Mouse (Mus musculus): ENCODE measurements around the gene Inafm2.

The Inafm2 gene

GRCm38 (mm10) chr2:118760311-118761025 lies 14.9 kb downstream of the Inafm2 start:
- DNase-seq, result no peak

GRCm38 (mm10) chr2:118761358-118761757 lies 15.8 kb downstream of the Inafm2 start:
- no peak for DNase-seq

DNA sequence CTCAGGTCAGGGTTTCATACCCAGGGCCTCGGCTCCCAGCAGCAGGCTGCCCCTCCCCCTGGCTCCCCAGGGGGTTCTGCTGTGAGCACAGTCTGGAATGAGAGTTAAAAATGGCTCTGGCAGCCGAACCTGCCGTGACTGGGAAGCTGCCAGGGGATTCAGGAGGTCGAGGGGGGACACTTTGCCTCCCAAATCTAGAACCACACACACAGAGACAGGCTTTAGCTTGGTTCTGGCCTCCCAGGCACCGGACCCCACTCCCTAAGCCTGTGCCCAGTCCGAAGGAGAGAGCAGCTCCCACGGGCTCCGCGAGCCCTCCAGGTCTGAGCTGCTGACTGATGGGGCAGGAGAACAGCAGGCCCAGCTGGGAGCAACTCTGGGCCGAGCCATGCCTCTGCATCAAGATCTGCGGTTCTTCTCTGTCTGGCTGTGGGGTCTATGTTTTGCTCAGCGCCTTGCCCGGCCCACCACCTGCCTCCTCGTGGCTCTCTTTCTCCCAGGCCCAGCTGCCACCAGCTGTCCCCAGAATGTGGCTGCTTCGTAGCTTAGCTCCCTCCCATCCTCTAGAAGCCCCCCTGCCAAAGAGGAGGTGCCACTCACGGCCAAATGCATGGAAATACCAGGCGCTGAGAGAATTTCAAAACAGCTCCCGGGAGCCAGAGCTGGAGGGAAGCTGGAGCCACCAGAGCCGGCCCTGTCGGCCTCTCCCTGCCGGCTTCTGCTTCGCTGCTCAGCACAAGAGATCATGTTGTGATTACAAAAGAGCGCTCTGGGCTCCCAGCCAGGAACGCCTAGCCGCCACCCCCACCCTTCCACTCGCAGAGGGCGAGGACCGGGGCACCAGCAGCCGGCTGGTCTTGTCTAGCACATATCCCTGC lies 16.6 kb downstream of the Inafm2 start, which contains the start of gene Ccdc9b:
Gene Ccdc9b, minus strand, starts transcription at position 756 of the 878 bp plus-strand sequence.
- peak; percentile 96 for DNase-seq

- no peak for DNase-seq
These were observed 17.2 kb downstream of the Inafm2 start for GRCm38 (mm10) chr2:118762784-118763148.

DNA sequence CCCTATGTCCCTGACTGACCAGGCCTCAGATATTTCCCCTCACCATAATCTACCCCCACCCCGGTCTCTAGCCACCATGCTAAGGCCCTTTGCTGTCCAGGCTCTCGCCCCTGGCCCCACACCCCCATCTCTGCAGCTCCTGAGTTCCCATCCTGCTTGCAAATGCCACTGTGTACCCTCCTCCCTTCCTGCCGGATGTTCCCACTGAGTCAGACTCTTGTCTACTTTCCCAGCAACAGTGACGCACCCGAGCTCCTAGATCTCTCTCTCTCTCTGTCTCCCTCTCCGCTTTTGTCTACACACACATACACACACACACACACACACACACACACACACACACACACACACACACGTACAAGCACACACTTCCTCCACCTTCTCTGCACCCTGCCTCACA lies 17.9 kb downstream of the Inafm2 start:
- DNase-seq, result peak; percentile 62

GRCm38 (mm10) chr2:118764094-118764831 lies 18.7 kb downstream of the Inafm2 start:
- DNase-seq, result peak; percentile 62

- no peak for DNase-seq
These were observed 19.3 kb downstream of the Inafm2 start for GRCm38 (mm10) chr2:118764875-118765274.

DNA sequence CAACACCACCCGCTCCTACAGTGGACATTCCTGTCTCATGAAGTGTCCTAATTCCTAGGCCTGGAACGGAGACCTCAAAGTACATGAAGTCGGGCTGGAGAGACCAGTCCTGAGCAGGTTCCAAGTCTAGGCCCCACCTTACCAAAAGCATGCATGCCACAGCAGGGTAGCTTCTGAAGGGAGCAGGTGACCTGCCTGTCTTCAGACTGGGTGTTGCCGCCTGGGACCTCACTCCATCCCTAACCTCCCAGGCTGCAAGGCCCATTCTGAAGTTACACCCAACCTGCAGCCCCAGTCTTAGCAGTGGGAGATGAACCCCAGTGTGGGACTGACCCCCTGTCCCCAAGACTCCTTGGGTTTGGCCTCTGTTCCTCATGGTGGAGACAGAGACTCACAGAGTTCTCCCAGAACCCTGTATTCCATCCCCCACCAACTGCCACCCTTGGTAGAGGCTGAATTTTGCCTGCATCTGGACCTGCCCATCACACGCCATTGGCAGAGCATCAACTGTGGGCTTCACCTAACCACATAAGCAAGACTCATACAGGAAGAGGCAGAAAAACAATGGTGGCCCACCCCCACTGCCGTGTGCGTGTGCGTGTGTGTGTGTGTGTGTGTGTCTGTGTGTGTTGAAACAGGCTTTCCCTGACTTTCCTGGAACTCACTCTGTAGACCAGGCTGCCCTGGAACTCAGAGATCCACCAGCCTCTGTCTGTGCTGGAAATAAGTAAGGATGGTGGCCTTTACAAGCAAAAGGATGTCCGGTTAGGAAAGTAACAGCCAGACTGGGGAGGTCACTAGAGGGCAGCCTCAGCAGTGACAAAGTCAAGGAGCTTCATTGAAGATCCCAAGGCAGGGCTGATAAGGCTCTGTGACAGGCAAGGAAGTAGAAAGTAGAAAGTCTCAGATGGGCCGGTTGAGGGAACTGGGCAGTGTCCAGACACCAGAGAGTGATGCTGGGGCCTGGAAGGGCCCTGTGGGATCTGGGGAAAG lies 20.8 kb downstream of the Inafm2 start:
- DNase-seq, result no peak

DNA sequence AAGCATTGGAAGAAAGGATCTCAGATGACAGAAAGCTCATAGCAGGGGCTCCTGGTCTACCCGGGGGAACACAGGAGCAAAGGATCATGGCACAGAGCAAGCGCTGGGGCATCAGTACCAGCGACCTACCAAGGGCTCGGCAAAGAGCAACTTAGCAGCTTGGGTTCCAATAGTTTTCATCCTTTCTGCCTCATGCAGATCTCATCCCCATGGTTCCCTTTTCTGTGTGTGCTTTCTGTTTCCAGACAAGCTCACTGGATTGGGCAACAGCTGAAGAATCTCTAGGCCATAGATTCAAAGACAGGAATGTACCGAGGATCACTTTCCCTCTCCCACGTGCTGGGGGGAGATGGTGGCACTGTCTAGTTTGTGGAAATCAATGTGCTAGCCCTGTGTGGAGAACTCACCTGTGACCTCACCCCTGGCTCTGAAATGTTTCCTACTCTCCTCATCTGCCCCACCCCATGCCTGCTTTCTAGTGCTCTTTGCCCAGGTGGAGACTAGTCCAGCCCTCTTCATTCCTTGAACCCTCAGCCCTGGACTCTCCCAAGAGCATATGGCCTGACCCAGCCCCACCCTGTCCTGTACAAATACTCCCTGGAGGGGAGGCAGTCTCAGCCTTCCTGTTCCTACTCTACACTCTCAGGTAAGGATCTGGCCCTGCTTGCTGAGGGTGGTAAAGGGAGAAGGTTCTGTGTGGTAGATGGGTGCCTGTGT lies 26.8 kb downstream of the Inafm2 start, which contains the start of gene Phgr1:
Gene Phgr1, plus strand, starts transcription at position 612 of the 717 bp plus-strand sequence.
- no peak for DNase-seq

- no peak for DNase-seq
These were observed 29.0 kb downstream of the Inafm2 start for GRCm38 (mm10) chr2:118774536-118774935.

DNA sequence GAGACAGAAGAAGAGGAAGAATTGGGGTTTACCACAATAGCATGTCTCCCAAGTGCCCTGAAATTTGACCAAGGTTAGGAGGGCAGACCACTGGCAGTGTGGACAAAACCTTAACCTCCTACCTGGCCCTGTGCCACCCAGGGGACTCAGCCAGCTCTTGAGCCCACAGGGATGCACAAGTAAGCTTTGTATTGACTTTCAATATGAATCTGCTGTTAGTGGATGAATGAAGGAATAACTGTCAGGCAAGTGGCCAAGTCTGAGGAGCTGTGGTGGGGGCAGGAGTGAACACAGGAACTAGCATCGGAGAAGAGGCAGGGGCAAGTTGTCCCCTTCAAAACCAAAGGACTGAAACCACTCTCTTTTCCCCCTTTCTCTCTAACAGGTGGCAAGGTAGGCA lies 29.8 kb downstream of the Inafm2 start:
- no peak for DNase-seq

DNA sequence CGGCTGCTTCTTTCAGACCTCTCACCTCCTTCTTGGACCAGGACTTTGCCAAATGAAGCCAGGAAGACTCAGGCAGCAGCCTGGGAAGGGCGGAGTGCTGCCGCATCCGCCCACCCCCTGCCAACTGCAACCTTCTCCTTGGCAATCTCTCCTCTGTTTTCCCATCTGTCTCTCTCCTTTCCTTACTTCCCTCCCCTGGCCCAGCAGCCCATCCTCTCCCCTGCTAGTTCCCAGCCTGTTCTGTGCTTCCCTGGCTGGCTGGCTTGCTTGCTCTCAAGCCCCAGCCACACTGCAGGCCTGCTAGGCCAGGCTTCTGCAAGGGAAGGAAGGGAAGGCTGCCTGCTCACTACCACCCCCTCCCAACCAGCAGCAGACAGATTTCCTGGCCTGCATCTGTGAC lies 30.3 kb downstream of the Inafm2 start:
- peak; percentile 17 for DNase-seq

DNA sequence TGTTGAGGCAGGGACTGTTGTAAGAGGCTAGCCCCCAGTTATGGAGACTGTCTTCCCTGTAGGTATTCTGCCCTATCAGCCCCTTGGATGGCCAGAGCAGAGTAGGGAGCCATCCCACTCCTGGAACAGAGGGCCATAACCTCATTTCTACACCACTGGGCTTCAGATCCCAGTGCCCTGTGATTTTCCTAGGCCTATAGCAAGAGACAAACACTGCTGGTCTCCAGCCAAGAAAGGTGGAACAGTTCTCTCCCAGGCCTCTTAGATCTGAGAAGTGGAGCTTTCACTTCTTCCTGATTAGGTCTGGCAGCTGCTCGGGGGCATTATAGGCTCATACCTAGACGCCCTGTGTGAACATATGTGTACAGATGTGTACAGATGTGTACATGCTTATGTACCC lies 30.7 kb downstream of the Inafm2 start:
- DNase-seq, result no peak

- no peak for DNase-seq
These were observed 32.9 kb downstream of the Inafm2 start for GRCm38 (mm10) chr2:118778418-118778817.

DNA sequence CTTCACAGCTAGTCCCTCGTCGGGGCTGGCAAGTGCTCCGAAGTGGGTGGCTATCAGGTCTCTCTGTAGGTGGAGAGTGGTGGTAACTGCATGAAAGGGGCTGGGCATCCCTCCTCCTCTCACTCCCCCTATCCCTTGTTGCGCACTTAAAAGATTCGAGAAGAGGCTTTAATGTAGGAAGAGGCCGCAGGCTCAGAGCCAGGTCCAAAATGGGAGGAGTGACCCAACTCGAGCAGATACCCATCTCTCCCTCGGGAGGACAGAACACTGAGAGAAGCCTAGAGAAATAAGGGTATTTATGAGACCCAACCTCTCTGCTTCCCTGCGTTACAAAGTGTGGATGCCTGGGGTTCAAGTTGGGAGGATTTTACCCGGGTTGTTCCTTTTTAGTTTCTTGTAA lies 33.5 kb downstream of the Inafm2 start:
- DNase-seq, result no peak

DNA sequence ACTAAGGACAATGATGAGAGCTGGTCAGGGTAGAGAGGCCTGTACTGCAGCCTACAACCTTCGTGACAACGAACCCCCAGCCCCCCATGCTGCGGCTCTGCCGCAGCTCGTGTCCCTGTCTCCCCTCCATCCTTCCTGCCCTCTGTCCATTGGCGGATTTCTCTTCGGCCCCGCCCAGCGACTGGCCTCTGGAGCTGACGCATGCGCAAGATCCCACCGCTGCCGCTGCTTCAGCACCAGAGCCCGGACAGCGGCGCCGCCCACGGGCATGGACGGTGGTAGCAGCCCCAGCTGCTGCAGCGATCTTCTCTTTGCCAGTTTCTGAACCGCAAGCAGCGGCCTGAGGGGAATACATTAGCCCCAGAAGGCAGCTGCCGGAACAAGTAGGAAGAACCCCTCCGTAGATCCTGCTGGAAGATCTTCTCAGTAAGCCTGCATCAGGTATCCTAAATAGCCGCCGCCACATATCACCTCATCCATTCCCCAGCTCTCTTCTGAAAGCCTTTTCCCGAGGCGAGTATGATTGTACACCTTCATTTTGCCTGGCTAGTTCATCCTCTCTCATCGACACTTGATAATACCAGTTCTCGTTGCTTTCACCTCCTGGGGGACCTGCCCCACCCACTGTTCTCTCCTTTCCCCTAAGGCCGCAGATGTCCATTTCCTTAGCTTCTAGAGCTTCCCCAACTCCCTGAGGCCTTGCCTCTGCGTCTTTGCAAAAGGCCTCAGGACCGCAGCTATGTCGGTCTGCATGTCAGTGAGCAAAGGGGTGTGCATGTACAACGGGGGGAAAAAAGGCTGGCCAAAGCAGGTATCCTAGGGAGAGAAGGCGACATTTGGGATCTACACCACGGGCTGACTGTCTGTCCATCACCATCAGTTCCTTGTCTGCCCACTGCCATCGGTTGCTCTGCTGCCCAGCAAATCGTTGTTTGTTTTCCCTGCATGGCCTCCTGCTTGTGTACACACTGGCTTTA lies 34.2 kb downstream of the Inafm2 start, which contains the start of gene Disp2:
Gene Disp2, plus strand, starts transcription at position 216 of the 977 bp plus-strand sequence.
- DNase-seq, result peak; percentile 96

- no peak for DNase-seq
These were observed 35.6 kb downstream of the Inafm2 start for GRCm38 (mm10) chr2:118781115-118781514.

DNA sequence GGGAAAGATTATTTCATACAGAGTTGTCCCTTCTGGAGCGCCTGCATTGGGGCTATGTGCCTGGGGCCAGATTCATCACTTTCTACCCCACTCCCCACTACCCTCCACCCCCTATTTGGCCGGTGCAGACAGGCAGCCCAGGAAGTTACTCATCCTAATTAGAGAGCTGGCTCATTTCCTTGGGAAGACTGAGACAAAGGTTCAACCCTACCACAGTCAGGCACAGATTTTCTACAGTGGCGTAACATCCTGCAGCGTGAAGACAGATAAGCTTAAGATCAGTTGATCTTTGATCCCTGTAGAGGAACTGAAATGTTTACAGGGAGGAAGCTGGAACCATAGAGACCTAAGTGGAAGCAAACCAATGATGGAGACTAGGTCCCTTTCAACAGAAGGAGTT lies 36.7 kb downstream of the Inafm2 start:
- DNase-seq, result no peak

DNA sequence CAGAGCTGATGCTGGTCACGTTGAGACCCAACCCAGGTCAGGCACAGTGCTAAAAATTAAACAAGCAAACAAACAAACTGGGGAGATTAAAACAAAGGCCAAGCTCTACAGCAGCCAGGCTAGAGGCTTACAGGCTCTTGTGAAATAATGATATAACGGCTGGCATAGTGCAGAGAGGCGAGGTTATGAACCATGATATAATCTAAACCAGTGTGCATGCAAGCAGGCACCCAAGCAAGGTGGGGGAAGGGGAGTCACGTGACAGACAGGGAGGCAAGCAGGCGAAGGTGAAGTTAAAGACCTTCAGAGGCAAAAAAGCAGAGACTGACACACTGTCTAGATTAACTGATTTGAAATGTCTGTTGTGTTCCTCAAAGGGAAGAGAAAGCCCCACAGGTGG lies 37.5 kb downstream of the Inafm2 start:
- DNase-seq, result no peak

DNA sequence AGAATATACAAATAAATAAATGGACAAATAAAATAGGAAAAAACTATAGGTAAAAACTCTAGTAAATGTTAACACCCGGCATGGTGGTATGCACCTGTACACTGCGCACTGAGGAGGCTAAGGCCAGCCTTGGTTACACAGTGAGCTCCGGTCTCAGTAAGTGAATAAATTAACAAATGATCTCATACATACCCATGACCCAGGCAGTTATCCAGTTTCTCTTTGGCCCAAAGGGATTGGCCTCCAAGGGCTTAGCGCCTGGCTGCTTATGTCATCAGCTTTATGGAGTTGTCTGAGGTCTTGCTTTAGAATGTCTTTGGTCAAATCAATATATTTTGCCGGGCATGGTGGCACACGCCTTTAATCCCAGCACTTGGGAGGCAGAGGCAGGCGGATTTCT lies 38.1 kb downstream of the Inafm2 start:
- DNase-seq, result no peak
